Mouse (Mus musculus): ENCODE results near the gene Gm28308. TPM values are rescaled to one million over a fixed set of nuclear protein-coding genes. Genes with fewer than 3 reads are reported as not detected.

The Gm28308 gene
- polyA plus RNA-seq, 1 experiment: 0.78 TPM

DNA sequence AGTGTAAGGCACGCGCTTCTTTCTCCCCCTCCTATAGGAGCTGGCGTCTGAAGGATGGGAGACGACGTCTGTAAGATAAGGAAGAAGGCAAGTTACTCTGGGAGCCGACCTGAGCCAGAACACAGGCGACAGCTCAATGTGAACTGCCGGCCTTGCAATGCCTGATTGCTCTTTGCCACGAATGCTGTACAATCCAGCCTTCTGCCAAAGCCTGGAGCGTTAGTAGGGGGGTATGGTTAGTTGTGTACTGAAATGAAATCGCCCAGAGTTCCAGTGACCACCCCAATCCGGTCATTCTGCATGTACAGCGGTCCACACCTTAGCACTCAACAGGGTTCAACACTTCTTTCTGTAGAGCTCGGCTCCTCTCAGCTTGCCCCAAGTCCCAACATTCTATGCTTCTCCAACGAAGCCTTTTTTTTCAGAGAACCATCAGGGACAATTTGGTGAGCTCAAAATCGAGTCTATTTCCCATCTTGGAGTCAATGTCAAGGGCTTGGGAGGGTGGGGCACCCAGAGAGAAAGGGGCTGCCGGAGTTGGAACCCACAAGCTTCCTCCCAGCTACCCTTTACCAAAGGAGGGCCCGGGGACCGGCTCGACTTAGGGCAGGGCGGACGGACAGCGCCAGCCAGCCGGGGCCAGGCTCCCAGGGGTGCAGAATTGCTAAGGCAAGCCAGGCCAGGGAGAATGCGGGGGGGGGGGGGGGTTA, 46.1 kb upstream of the Gm28308 start:
- H3K27ac ChIP-seq (ENCODE audit: insufficient read depth, low read depth, low read length): no peak overlapping the region
- H3K4me1 ChIP-seq (ENCODE audit: control insufficient read depth, insufficient read depth, low read length): no peaks in the 10 kb centered on the region
- no peaks in the 10 kb centered on the region for H3K36me3 ChIP-seq (ENCODE audit: control insufficient read depth, insufficient read depth, low read length)
- DNase-seq: no peak
- H3K27me3 ChIP-seq (replicated peaks; ENCODE audit: control insufficient read depth, insufficient read depth, low read length): peaks cover 25% of the 10 kb centered on the region
- WGBS: 5% methylated on average over 25 of the region's 25 CpGs
- no peak overlapping the region for H3K4me3 ChIP-seq (ENCODE audit: insufficient read depth, low read depth, low read length)
- TF ChIP-seq POLR2A (IDR thresholded peaks at IDR 0.05; ENCODE audit: low read depth, low read length) (no peak), CTCF (conservative IDR thresholded peaks at IDR 0.05; ENCODE audit: insufficient read depth, insufficient read length, low read depth, low read length) (no peak)

GRCm38 (mm10) chr6:52256956-52257355, 43.8 kb upstream of the Gm28308 start:
- Histone ChIP-seq H3K4me3 (ENCODE audit: insufficient read depth, low read depth, low read length) (no peak overlapping the region), H3K36me3 (ENCODE audit: control insufficient read depth, insufficient read depth, low read length) (no peaks in the 10 kb centered on the region), H3K4me1 (ENCODE audit: control insufficient read depth, insufficient read depth, low read length) (no peaks in the 10 kb centered on the region), H3K27ac (ENCODE audit: insufficient read depth, low read depth, low read length) (no peak overlapping the region), H3K27me3 (replicated peaks; ENCODE audit: control insufficient read depth, insufficient read depth, low read length) (peaks cover 23% of the 10 kb centered on the region)
- DNase-seq: peak; percentile 88
- 2% methylated on average over 6 of the region's 6 CpGs for WGBS
- TF ChIP-seq CTCF (conservative IDR thresholded peaks at IDR 0.05; ENCODE audit: insufficient read depth, insufficient read length, low read depth, low read length): peak; percentile 90
- no peak for TF ChIP-seq POLR2A (IDR thresholded peaks at IDR 0.05; ENCODE audit: low read depth, low read length)

DNA sequence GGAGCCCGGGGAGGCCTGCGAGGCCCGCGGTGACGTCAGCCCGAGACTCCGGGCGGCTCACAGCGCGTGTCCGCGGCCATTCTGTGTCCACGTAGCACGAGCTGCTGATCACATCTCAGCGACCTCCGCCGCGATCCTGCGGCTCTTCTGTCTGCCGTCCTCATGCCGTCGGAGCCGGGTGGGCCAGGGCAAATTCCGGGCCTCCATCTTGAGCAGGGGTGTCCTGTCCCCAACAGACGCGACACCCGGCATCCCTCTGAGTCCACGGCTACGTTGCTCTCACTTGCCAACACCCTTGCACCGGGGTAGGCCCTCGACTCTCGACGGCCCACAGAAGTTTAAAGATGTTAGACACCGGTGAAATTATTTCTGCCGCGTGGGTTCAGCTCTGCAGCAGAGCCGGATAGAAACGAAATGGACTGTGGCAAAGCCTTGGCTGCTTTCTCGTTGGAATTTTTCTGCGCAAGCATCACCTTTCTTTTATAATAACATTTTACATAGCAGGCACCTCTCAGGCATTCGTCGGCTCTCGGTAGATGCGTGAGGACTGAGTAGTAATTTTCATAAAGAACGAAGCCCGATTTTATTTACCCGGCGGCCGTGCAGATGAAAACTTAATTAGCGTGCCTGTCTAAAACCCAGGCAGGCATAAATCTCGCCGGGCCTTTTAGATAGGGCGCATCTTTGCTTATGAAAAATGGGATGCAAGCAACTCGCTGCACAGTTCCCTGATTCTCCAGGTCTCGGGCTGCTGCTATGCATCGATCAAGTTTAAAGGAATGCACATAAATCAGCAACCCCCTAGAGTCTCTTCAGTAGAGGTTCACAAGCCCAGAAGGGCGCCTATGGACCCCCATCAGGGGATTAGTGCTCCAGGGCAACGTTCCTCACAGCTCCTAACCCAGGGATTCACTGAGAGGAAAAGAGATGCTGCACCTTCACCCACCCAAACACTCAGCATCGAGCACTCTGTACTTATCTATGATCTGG, 40.7 kb upstream of the Gm28308 start:
- H3K27ac ChIP-seq (ENCODE audit: insufficient read depth, low read depth, low read length): no peak overlapping the region
- no peak overlapping the region for H3K4me3 ChIP-seq (ENCODE audit: insufficient read depth, low read depth, low read length)
- H3K27me3 ChIP-seq (replicated peaks; ENCODE audit: control insufficient read depth, insufficient read depth, low read length): peaks cover 5% of the 10 kb centered on the region; the same call in 1 of the 2 replicates
- H3K36me3 ChIP-seq (ENCODE audit: control insufficient read depth, insufficient read depth, low read length): no peaks in the 10 kb centered on the region
- 13% methylated on average over 59 of the region's 59 CpGs for WGBS
- TF ChIP-seq POLR2A (IDR thresholded peaks at IDR 0.05; ENCODE audit: low read depth, low read length) (no peak), CTCF (conservative IDR thresholded peaks at IDR 0.05; ENCODE audit: insufficient read depth, insufficient read length, low read depth, low read length) (no peak)
- DNase-seq: peak; percentile 37
- H3K4me1 ChIP-seq (ENCODE audit: control insufficient read depth, insufficient read depth, low read length): no peaks in the 10 kb centered on the region

DNA sequence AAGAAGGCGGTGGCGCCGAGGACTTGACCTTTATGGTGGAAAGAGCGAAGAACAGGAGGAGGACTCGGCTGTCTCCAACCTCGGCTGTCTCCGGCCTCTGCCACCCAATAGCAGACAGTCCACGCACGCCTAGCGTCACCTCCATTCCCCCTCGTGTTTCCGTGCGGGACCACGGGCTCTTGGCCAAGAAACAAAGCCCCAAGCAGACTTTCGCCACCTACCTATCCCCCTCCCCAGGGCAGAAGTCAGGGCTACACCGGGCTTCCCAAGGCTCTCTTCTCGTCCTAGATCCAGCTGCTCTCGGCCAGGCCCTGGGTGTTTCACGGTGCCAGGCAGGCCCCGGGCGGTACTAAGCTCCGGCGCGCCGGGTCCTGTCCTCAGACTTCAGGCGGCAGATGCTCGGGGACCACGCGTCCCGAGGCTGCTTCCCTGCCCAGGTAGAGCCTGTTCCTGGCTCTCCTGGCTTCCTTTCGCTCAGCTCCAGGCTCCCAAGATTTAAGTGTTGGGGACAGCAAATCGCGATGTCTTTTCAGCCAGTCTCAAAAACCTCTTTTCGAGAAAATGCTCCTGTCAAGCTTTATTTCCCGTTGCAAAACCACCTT, 39.7 kb upstream of the Gm28308 start:
- no peak overlapping the region for H3K27ac ChIP-seq (ENCODE audit: insufficient read depth, low read depth, low read length)
- H3K4me1 ChIP-seq (ENCODE audit: control insufficient read depth, insufficient read depth, low read length): no peaks in the 10 kb centered on the region
- H3K36me3 ChIP-seq (ENCODE audit: control insufficient read depth, insufficient read depth, low read length): no peaks in the 10 kb centered on the region
- DNase-seq: peak; percentile 4
- TF ChIP-seq POLR2A (IDR thresholded peaks at IDR 0.05; ENCODE audit: low read depth, low read length) (no peak), CTCF (conservative IDR thresholded peaks at IDR 0.05; ENCODE audit: insufficient read depth, insufficient read length, low read depth, low read length) (no peak)
- WGBS: 42% methylated on average over 35 of the region's 35 CpGs
- H3K4me3 ChIP-seq (ENCODE audit: insufficient read depth, low read depth, low read length): no peak overlapping the region
- peaks cover 5% of the 10 kb centered on the region; the same call in 1 of the 2 replicates for H3K27me3 ChIP-seq (replicated peaks; ENCODE audit: control insufficient read depth, insufficient read depth, low read length)

- 80% methylated on average over 24 of the region's 24 CpGs for WGBS
- no peak for DNase-seq
- no peaks in the 10 kb centered on the region for H3K4me1 ChIP-seq (ENCODE audit: control insufficient read depth, insufficient read depth, low read length)
These were observed 39.1 kb upstream of the Gm28308 start for GRCm38 (mm10) chr6:52252016-52252774.

DNA sequence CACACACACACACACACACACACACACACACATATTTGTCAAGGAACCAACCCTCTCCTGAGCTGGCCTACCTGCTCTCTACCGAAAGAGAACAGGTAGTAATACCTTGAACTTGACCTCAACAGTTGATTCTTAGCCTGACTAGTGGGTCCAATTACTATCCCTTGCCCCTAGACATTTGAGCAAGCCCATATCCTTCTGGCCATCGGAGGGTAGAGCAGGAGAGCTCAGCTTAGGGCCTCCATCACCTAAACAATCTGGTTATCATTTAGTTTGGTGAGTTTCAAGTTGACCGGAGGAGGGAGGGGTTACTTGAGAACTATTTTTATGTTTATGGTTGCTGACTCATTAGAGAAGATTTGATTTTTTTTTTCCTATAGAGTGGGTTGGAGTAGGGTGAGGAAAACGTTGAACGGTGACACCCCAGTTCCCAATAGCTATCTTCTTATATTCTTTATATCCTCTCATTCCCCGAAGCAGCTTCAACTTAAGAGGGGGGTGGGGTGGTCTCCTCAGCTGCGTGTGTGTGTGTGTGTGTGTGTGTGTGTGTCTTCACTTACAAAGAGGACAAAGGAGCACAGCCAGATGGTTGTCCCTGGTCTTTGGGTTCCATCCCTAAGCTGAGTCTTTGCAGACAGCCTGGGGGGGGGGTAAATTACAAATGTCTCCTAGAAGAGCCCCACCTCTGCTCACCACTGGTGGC, 38.2 kb upstream of the Gm28308 start:
- Histone ChIP-seq H3K4me1 (ENCODE audit: control insufficient read depth, insufficient read depth, low read length) (no peaks in the 10 kb centered on the region), H3K27ac (ENCODE audit: insufficient read depth, low read depth, low read length) (no peak overlapping the region), H3K27me3 (replicated peaks; ENCODE audit: control insufficient read depth, insufficient read depth, low read length) (peaks cover 5% of the 10 kb centered on the region; the same call in 1 of the 2 replicates), H3K4me3 (ENCODE audit: insufficient read depth, low read depth, low read length) (no peak overlapping the region), H3K36me3 (ENCODE audit: control insufficient read depth, insufficient read depth, low read length) (no peaks in the 10 kb centered on the region)
- DNase-seq: no peak
- TF ChIP-seq CTCF (conservative IDR thresholded peaks at IDR 0.05; ENCODE audit: insufficient read depth, insufficient read length, low read depth, low read length) (no peak), POLR2A (IDR thresholded peaks at IDR 0.05; ENCODE audit: low read depth, low read length) (no peak)
- WGBS: 83% methylated on average over 7 of the region's 7 CpGs

More at GRCm38 (mm10) chr6:52252016-52252774, 39.1 kb upstream of the Gm28308 start:
- TF ChIP-seq POLR2A (IDR thresholded peaks at IDR 0.05; ENCODE audit: low read depth, low read length): no peak
- TF ChIP-seq CTCF (conservative IDR thresholded peaks at IDR 0.05; ENCODE audit: insufficient read depth, insufficient read length, low read depth, low read length): no peak
- no peaks in the 10 kb centered on the region for H3K36me3 ChIP-seq (ENCODE audit: control insufficient read depth, insufficient read depth, low read length)
- H3K27ac ChIP-seq (ENCODE audit: insufficient read depth, low read depth, low read length): no peak overlapping the region
- peaks cover 5% of the 10 kb centered on the region; the same call in 1 of the 2 replicates for H3K27me3 ChIP-seq (replicated peaks; ENCODE audit: control insufficient read depth, insufficient read depth, low read length)
- no peak overlapping the region for H3K4me3 ChIP-seq (ENCODE audit: insufficient read depth, low read depth, low read length)

All from kidney, adult 2 months (tissue).